Mouse (Mus musculus): ENCODE measurements around the gene Eda2r. TPM values are rescaled to one million over a fixed set of nuclear protein-coding genes. Genes with fewer than 3 reads are reported as not detected.
A peak's percentile ranks its signal among the peaks of the same experiment; 100 is the strongest.

The Eda2r gene
- under 1 TPM in 1 of 2 experiments, not detected in 1; 0.16 TPM for total RNA-seq (2021)

- intact Hi-C loops (cut with DNase I): no loop called here
- DNase-seq (ENCODE audit: low spot score in 2 of 2): peak in 1 of 2 experiments; percentile 0
These were observed at the start of gene Eda2r for GRCm38 (mm10) chrX:97377065-97377421. Gene Eda2r (minus strand): TSS chrX:97377216.

GRCm38 (mm10) chrX:97397872-97398271 lies 20.9 kb upstream of the Eda2r start:
- DNase-seq (ENCODE audit: low spot score in 2 of 2): no peak
- intact Hi-C loops (cut with DNase I): no loop called here

- intact Hi-C loops (cut with DNase I): no loop called here
- DNase-seq (ENCODE audit: low spot score in 2 of 2): no peak
These were observed 1.1 kb upstream of the Eda2r start for GRCm38 (mm10) chrX:97378076-97378475.

- DNase-seq (ENCODE audit: low spot score in 2 of 2): no peak
- intact Hi-C loops (cut with DNase I): no loop called here
These were observed 523 bp downstream of the Eda2r start for GRCm38 (mm10) chrX:97376321-97377064.

GRCm38 (mm10) chrX:97372826-97373225 lies 4.2 kb downstream of the Eda2r start:
- DNase-seq (ENCODE audit: low spot score in 2 of 2): no peak
- intact Hi-C loops (cut with DNase I): no loop called here

DNA sequence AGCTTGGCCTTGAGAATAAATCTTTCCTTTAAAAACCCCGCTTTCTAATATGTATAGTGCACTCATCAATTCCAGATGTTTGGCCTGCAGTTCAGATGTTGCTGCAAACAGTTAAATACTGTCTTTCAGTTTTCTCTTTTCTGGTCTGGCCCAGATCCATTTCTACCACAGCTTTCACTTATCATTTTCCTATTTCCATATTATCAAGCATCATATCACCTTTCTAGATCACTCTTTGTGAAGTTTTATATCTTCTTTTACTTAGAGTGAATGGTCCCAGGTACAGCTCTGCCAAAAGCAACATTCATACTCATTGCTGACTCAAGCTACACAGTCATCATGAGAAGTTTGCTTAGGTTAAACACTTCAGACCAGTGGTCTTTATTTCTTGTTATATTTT lies 7.8 kb downstream of the Eda2r start:
- no peak for DNase-seq (ENCODE audit: low spot score in 2 of 2)
- intact Hi-C loops (cut with DNase I): no loop called here

DNA sequence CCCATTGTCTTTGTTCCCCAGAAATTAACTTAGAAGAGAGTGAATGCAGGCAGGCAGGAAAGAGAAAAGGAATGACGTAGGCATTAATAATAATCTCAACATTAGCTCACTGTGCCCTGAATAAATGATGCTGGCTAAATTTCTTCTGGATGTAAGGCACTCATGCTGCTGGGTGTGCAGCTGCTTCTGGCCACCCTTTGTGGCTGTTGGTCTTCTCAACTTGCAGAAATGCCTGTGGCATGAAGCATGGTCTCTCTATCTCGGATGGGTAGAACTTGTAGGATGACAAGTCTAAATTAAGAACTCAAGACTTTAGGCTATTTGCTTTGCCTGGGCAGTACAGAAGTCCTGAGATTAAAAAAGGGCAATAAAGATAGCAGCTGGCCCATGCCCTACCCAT lies 8.3 kb downstream of the Eda2r start:
- no peak for DNase-seq (ENCODE audit: low spot score in 2 of 2)
- intact Hi-C loops (cut with DNase I): no loop called here

- intact Hi-C loops (cut with DNase I): no loop called here
- DNase-seq (ENCODE audit: low spot score in 2 of 2): no peak
These were observed 16.1 kb downstream of the Eda2r start for GRCm38 (mm10) chrX:97360919-97361318.

GRCm38 (mm10) chrX:97327891-97328290 lies 49.1 kb downstream of the Eda2r start:
- DNase-seq (ENCODE audit: low spot score in 2 of 2): no peak
- intact Hi-C loops (cut with DNase I): no loop called here
